Mouse (Mus musculus): ENCODE results near the gene Mettl27.
A peak's percentile ranks its signal among the peaks of the same experiment; 100 is the strongest.

DNA sequence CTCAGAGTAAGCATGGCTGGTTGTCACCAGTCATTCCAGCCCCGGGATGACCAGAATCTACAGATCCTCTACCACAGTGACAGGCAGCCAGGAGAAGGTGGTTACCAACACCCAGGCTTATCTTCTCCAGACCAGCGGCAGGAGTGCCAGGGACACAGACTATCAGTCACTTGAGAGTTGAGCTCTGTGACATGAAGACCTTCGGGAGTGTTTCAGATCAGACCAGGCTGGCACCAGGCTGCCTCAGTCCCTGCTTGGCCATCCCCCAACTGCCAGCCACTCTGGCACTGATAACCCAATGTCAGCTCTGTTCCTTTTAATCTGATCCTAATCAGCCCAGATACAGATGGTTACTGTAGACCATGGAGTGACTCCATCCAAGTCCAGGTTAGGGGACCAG lies 13.1 kb upstream of the Mettl27 start:
- no peak for TF ChIP-seq CTCF (IDR thresholded peaks at IDR 0.05; ENCODE audit: low read depth)
- TF ChIP-seq EP300 (IDR thresholded peaks at IDR 0.05; ENCODE audit: low read depth), result peak; percentile 98
